ENCODE assay signal across 8 mouse cellular contexts in genomic region chr10:20290467-20290883, GRCm38 (mm10). TPM values are rescaled to one million over a fixed set of nuclear protein-coding genes. Genes with fewer than 3 reads are reported as not detected.
DNase-seq lines count a peak whose midpoint lies in the region; ATAC-seq and TF ChIP-seq lines count a peak whose summit lies in the region.

No protein-coding gene starts in this region.

- H3K4me1 ChIP-seq in G1E (ENCODE audit: insufficient read depth, low read depth, low read length), result peaks cover 15% of the 10 kb centered on the region
- H3K4me1 ChIP-seq in forebrain, embryonic 15.5 days, result peaks cover 16% of the 10 kb centered on the region
- peaks cover 8% of the 10 kb centered on the region for H3K4me1 ChIP-seq in lung, embryonic 14.5 days (ENCODE audit: insufficient read depth)
- peaks cover 18% of the 10 kb centered on the region for H3K4me1 ChIP-seq in olfactory bulb, adult 2 months (ENCODE audit: control insufficient read depth, insufficient read depth, low read length)

- 0 out of 2 replicates have a peak overlapping the region, but pooled peaks have one; percentile 35 for H3K27ac ChIP-seq in forebrain, embryonic 15.5 days (replicated peaks)
- no peak overlapping the region for H3K27ac ChIP-seq in lung, embryonic 14.5 days (ENCODE audit: low read depth)
- no peak overlapping the region for H3K27ac ChIP-seq in olfactory bulb, adult 2 months (ENCODE audit: insufficient read depth, low read depth, low read length)

- H3K4me3 ChIP-seq in G1E (ENCODE audit: low read depth, low read length), result peak overlapping the region; percentile 29; the same call in 1 of the 2 replicates
- H3K4me3 ChIP-seq in forebrain, embryonic 15.5 days, result peak overlapping the region; percentile 28
- peak overlapping the region; percentile 8; the same call in 1 of the 2 replicates for H3K4me3 ChIP-seq in lung, embryonic 14.5 days (ENCODE audit: low read depth, low read length)
- H3K4me3 ChIP-seq in olfactory bulb, adult 2 months (ENCODE audit: insufficient read depth, low read depth, low read length), result peak overlapping the region; percentile 17

- 7% methylated on average over 11 of the region's 11 CpGs for WGBS in forebrain, embryonic 15.5 days
- 16% methylated on average over 11 of the region's 11 CpGs for WGBS in lung, embryonic 14.5 days
- 5% methylated on average over 11 of the region's 11 CpGs for WGBS in olfactory bulb, adult 2 months

- peak; percentile 44 for DNase-seq in G1E (ENCODE audit: low spot score)
- DNase-seq in cerebellum, adult 11 months, result peak; percentile 76
- peak; percentile 82 to 86 for DNase-seq in heart, postnatal 36 days
- peak; percentile 71 to 79 for DNase-seq in layer of hippocampus, adult 18-20 months (ENCODE audit: low spot score in 2 of 2)
- DNase-seq in lung, embryonic 14.5 days, result peak; percentile 95
- DNase-seq in thymus, adult 18-20 months, result peak; percentile 29 to 46

- peak overlapping the region; percentile 51 for H3K4me2 ChIP-seq in forebrain, embryonic 15.5 days (replicated peaks)
- H3K4me2 ChIP-seq in lung, embryonic 14.5 days, result peak overlapping the region; percentile 55

- ATAC-seq in G1E (ENCODE audit: extremely low read depth, insufficient number of reproducible peaks, low FRiP score, poor library complexity, severe bottlenecking), result no peak; the same call in 1 of the 2 replicates
- ATAC-seq in forebrain, embryonic 15.5 days (replicated peaks), result peak; percentile 48
- ATAC-seq in lung, embryonic 14.5 days (ENCODE audit: insufficient read depth), result peak; percentile 57; the same call in 1 of the 2 replicates

- intact Hi-C loops in heart, postnatal 36 days (cut with DNase I), result loop anchor here (2.0 to 5.0 kb wide), 3 partner anchors 22 to 657 kb away; partner anchors contain the start of gene Bclaf1

- no peaks in the 10 kb centered on the region for H3K36me3 ChIP-seq in G1E (replicated peaks)
- H3K36me3 ChIP-seq in forebrain, embryonic 15.5 days, result no peaks in the 10 kb centered on the region
- H3K36me3 ChIP-seq in lung, embryonic 14.5 days (ENCODE audit: insufficient read depth), result no peaks in the 10 kb centered on the region

- no peak for TF ChIP-seq POLR2A in olfactory bulb, adult 2 months (IDR thresholded peaks at IDR 0.05; ENCODE audit: insufficient read depth, low read depth, low read length)

- H3K9ac ChIP-seq in forebrain, embryonic 15.5 days (replicated peaks), result peak overlapping the region; percentile 53
- 0 out of 2 replicates have a peak overlapping the region, but pooled peaks have one; percentile 30 for H3K9ac ChIP-seq in lung, embryonic 14.5 days

- peaks cover 3% of the 10 kb centered on the region; the same call in 1 of the 2 replicates for H3K27me3 ChIP-seq in G1E (ENCODE audit: insufficient read depth, low read length)
- no peaks in the 10 kb centered on the region for H3K27me3 ChIP-seq in forebrain, embryonic 15.5 days
- H3K27me3 ChIP-seq in lung, embryonic 14.5 days (ENCODE audit: insufficient read depth, low read length), result no peaks in the 10 kb centered on the region

- TF ChIP-seq CTCF in G1E (IDR thresholded peaks at IDR 0.05; ENCODE audit: low read depth, low read length), result peak; percentile 85
- TF ChIP-seq CTCF in lung, embryonic 14.5 days (IDR thresholded peaks at IDR 0.05; ENCODE audit: low read depth), result peak; percentile 89
- no peak for TF ChIP-seq CTCF in olfactory bulb, adult 2 months (IDR thresholded peaks at IDR 0.05; ENCODE audit: insufficient read depth, low read depth, low read length)

- 0 out of 2 replicates have a peak, but pooled peaks cover 2% of the 10 kb centered on the region for H3K9me3 ChIP-seq in G1E (replicated peaks)
- no peaks in the 10 kb centered on the region for H3K9me3 ChIP-seq in forebrain, embryonic 15.5 days
- no peaks in the 10 kb centered on the region for H3K9me3 ChIP-seq in lung, embryonic 14.5 days (ENCODE audit: low read depth, low read length)

RNA-seq across cellular contexts. Expression of gene Bclaf1, which starts 21.8 kb away (rescaled TPM):
- total RNA-seq in G1E (2014; fragmentation: Nextera tagmentation), result 230 and 248 TPM in 2 replicates
- 339 and 407 TPM in 2 replicates for total RNA-seq in G1E (2017)
- polyA plus RNA-seq in G1E (2012), result 23.4 and 27.8 TPM in 2 replicates
- polyA plus RNA-seq in forebrain, embryonic 15.5 days (2015; fragmentation: Nextera tagmentation; extraction: Ambion mirVana), result 133 and 134 TPM in 2 replicates
- total RNA-seq in heart, postnatal 36 days (2021), result 10 to 100 TPM; 59.5 to 64.9 TPM
- 100 to 1,000 TPM; 117 TPM for total RNA-seq in layer of hippocampus, adult 18-20 months (2021)
- polyA plus RNA-seq in lung, embryonic 14.5 days (2014; fragmentation: Nextera tagmentation; extraction: Ambion mirVana), result 151 and 155 TPM in 2 replicates
- 354 TPM in 1 of 2 replicates, not detected in the other for polyA plus RNA-seq in olfactory bulb, adult 2 months (2012; ENCODE audit: insufficient read depth, insufficient read length, low replicate concordance, missing spikeins)

RNA-seq across cellular contexts. Expression of gene Mtfr2, which starts 57.1 kb away (rescaled TPM):
- total RNA-seq in G1E (2014; fragmentation: Nextera tagmentation), result 22.7 and 34.2 TPM in 2 replicates
- total RNA-seq in G1E (2017), result 14.6 and 15.9 TPM in 2 replicates
- 10.1 and 14.5 TPM in 2 replicates for polyA plus RNA-seq in G1E (2012)
- 1.2 and 1.3 TPM in 2 replicates for polyA plus RNA-seq in forebrain, embryonic 15.5 days (2015; fragmentation: Nextera tagmentation; extraction: Ambion mirVana)
- total RNA-seq in heart, postnatal 36 days (2021), result under 1 TPM; 0.14 to 0.31 TPM
- total RNA-seq in layer of hippocampus, adult 18-20 months (2021), result 1 to 10 TPM in 1 of 2 experiments, under 1 TPM in 1; 0.32 to 1.0 TPM
- polyA plus RNA-seq in lung, embryonic 14.5 days (2014; fragmentation: Nextera tagmentation; extraction: Ambion mirVana), result 3.2 and 4.9 TPM in 2 replicates
- not detected in 2 replicates for polyA plus RNA-seq in olfactory bulb, adult 2 months (2012; ENCODE audit: insufficient read depth, insufficient read length, low replicate concordance, missing spikeins)

Comparison
In these comparisons a context has a peak if more than half of its experiments do, and no peak if none do; other contexts are left out.
1. DNase-seq: peak in every context shown above with its lines; median percentile 95 in lung, embryonic 14.5 days; 84 in heart, postnatal 36 days; 76 in cerebellum, adult 11 months; 75 in layer of hippocampus, adult 18-20 months; 44 in G1E; 38 in thymus, adult 18-20 months.